Mouse (Mus musculus): ENCODE measurements around the gene Mns1.
"Not testable (repeated sequence)": the region's sequence is repeated elsewhere in the genome, so short reads cannot be mapped to it uniquely, and the experiment has no call there.

Mns1 gene

DNA sequence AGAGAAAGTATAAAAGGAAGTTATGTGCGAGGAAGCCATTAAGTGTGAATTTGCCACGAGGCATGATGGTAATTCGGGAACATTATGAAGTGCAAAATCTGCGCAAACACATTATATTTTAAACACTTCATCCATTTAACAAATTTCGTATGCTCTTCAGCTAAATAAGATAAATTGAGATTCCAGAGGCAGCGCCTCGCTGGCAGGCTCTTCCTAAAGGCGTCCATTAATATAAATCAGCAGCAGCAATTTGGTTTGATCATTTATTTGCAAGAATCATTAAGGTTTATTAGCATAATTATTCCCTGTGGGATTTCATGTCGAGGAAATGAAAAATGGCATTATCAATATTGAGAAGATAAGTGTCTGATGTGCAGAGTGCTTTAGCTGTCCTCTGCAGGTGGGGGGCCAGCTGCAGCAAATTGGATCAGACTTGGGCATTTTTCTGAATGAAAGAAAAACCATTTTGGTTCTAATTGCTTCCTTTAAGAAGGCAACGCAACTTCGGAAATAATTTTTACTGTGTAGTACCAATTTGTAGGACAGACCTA, 12.4 kb upstream of the Mns1 start:
- in situ Hi-C loops (cut with MseI, MboI), result no loop called here

DNA sequence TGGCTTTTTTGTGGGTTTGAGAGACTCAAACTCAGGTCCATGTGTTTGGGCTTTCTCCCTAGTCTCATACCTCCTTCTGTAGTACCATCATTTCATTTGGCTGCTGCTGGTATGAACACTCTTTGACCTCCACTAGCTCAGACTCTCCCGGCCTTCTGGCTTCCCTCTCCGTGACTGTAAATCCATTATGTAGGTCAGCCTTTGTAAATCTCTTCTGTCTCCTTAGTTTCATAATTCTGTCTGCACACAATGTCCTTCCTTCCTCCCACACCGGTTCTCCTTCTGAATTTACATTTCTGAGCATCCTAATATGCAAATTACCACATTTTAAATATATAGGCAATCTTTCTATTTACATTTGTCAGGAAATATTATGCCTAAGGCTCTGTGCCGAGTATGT, 9.9 kb upstream of the Mns1 start:
- in situ Hi-C loops (cut with MseI, MboI), result no loop called here

DNA sequence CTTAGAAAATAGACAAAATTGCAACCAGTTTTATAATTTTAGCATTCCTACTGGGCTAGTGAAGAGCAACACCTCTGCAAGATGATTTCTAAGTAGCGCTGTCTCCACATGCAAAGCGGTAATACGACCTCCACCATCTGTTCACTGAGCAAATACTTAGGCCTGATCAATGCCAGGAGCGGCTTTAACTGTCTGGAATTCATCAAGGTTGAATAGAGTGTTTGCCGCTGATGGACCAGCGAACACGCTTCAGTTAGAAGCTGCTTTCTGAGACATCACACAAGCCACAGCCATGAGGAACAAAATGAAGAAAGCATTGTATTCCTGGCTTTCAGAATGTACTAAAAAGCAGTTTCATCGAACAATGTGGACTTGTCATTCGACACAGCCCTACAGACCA, 2.9 kb upstream of the Mns1 start:
- in situ Hi-C loops (cut with MseI, MboI), result no loop called here

DNA sequence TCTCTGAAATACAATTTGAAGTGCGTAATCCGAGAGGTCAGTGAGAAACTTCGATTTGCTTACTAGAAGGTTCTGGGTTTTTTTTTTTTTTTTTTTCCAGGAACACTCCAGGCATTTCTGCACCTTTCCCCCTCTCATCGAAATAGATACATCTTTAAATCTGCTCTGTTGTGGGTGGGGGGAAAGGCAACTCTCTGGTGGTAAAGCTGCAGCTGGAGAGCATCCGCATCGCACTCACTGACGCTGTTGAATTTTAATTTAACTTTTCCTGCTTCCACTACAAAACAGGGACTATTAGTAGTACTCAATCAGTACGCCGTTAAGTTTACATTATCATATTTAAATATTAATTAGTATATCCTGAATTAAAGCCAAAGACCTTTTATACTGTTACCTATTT, 938 bp downstream of the Mns1 start:
- in situ Hi-C loops (cut with MseI, MboI), result no loop called here

DNA sequence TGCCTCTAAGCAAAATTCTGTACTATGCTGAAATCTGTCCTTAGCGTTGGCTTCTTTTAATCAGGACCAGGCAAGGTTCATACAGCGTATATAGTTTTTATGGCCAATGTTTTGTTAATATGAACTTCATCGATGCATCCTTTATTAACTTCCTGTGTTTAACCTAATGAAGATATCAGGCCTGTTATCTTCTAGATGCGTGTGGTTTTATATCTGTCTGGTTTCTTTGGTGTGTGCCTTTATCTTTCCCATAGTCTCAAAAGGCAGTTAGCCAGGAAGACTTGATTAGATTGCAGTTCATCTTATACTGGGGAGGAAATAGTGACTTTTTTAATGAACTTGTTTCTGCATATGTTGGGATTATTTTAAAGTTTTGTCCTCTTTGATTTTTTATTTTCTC, 2.5 kb downstream of the Mns1 start:
- in situ Hi-C loops (cut with MseI, MboI), result no loop called here

DNA sequence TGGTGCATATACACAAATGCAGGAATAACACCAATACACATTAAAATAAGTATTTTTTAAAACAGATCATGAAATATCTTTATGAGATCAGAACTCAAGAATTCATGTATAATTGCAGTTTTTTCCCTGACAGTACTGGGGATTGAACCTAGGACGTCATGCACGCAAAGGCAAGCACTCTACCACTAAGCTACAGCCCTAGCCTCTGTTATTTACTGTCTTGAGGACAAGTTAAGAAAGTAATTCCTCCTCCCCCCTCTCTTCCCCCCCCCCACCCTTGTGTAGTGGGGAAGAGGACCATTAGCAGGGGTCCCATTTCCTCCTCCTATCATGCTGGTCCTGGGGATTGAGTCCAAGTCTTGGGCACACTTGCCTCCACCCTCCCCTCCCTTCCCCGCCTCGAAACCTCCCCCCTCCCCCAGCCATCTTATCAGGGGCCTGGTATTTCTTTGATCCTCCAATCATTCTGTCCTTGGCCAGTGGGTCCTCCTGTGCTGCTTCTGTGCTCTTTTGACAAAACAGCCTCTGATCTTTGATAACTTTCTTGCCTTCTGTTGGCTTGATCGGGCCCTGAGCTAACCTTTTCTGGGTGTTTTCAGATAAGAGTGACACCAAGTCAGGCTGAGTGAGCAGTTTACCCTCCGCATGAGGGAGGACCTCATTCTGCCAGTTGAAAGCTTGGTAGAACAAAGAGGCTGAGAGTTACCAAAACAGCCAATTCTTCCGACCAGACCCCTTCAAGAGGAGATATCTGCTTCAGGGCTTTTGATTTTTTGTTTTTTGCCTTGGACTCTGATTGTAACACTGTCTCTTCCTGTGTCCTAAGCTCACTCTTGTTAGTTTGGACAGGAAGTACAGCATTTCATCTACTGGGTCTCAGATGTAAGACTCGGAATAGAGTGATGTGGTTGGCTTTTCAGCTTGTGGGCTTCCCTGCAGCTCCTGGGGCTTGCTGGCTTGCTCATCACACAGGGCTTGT, 3.4 kb downstream of the Mns1 start:
- in situ Hi-C loops (cut with MseI, MboI), result no loop called here

DNA sequence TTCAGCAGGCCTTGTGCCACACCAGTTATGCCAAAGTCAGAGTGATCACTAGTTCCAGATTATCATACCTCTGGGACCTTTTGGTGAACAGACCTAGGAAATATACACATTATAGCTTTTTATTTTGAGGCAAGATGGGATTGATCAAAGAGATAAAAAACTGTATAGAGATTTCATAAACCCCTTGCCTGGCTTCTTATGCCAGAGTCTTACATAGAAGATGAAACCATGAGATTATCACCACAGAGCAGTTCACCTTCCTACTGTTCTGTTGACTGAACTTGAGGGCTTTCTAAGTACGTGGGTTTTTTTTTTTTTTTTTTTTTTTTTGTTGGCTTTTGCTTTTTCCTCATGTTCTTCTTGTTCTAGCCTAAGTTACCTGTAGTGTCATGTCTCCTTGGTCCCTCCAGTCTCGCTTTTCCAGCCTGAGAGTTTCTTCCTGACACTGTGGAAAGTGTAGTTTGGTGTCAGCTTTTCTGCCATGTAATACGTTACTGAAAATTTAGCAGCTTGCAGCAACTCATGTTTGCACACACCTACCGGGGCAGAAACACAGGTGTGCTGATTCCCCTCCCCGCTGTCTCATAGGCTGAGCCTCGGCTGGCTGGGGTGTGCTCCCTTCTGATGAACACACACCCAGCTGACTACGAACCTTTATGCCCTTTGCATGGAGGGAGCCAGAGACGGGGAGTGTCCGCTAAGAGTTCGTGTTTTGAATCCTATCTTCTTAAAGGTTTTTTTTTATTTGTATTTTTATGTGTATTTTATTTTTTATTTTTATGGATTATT, 4.3 kb downstream of the Mns1 start:
- in situ Hi-C loops (cut with MseI, MboI), result no loop called here

DNA sequence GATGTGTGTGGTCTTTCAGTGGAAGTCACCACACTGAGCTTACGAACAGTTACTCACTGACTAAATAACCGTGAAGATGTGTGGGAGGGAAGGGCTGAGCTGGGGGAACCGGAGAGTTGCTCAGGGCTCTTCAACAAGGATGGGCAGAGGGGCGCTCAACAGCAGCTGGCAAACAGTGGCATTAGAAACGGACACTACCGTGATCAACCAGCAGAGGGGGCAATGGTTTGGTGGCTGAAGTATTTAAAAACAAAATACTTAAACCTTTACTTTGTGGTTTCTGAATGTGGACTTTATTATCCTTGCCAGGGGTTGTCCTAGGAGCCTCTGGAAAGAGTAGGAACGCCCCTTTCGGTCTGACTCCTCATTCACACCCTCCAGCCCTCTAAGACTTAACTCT, 10.2 kb downstream of the Mns1 start:
- in situ Hi-C loops (cut with MseI, MboI), result no loop called here

DNA sequence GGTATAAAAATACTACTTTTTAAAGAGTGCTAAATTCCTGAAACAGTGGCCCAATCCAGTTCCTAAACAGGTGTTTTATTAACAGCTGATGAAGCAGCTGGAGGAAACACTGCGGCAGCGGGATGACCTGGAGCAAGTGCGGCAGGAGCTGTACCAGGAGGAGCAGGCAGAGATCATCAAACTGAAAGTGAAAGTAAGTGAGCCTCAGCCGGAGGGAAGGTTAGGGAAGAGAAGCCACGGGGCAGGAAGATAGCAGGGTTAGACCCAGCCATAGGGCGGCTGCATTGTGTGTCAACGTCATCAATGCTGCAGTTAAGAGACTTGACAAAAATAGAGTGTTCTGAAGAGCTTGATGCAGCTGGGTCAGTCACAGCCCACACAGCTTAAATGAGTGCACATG, 11.6 kb downstream of the Mns1 start:
- in situ Hi-C loops (cut with MseI, MboI), result no loop called here

DNA sequence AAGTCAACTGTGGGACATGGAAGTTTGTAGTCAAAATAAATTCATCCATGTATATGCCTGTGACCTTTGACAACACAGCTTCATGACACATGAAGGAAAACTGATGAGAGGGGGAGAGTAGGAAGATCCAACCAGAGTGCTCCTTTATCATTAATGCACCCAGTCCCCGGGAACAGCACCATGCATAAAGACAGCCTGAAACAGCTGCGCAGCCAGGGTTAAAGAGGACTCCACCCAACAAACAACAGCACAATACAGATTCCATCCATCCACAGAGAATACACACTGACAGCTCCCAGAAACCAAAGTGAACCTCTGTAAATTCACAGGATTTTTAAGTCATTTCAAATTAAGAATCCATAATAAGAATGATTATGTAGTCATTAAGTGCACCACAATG, 12.0 kb downstream of the Mns1 start:
- in situ Hi-C loops (cut with MseI, MboI), result no loop called here

DNA sequence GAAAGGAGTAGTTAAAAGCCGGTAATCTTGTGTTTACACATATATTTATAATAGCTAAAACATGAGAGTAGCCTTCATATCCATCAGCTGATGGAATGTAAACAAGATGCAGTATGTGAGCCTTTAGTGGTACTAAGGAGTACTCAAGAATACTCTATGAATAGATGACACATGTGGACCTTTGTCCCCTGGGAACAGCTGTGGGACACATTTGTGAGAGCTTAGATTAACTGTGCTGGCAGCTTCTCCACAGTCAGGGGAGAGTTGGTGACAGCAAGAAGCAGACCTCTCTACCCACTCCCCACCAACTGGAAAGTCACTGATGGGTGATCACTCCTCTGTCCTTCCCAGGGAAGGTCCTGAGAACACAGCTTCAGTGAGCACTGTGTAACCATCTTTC, 12.6 kb downstream of the Mns1 start:
- in situ Hi-C loops (cut with MseI, MboI), result no loop called here

DNA sequence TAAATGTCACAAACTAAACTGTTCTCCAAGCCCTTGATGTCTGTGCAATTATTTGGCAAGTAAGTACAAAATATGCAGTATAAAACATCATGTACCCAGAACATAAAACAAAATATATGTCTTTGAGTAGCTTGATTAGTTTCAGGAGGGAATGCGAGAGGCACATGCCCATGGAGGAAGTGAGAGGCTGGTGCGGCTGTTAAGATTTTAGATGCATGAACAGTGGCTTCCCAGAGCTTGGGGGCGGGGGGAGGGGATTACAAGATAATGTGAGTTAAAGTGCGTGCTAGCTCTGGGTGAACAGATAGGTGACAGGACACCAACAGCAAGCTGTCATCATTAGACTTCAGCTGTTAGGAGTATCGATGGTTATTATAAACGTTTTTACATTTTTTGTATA, 13.3 kb downstream of the Mns1 start:
- in situ Hi-C loops (cut with MseI, MboI), result no loop called here

DNA sequence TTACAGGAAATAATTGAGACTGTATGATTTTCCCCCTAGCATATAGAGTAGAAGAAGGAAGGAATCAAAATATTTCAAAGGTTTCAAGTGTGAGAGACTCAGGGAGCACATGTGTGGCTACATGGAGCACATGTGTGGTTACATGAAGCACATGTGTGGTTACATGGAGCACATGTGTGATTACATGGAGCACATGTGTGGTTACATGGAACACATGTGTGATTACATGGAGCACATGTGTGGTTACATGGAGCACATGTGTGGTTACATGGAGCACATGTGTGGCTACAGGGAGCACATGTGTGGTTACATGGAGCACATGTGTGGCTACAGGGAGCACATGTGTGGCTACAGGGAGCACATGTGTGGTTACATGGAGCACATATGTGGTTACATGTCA, 16.5 kb downstream of the Mns1 start:
- in situ Hi-C loops (cut with MseI, MboI), result not testable (repeated sequence)

DNA sequence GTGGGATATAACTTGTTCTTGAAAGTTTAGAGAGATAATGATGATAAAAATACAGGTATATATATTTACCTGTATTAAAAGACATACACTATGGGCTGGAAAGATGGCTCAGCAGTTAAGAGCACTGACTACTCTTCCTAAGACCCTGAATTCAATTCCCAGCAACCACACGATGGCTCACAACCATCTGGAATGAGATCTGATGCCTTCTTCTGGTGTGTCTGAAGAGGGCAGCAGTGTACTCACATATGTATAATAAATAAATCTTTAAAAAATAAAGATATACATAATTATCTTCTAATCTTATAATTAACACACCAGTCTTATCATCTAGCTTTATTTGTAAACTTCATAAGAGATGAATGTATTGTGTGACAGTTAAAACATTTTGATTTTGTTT, 18.6 kb downstream of the Mns1 start:
- in situ Hi-C loops (cut with MseI, MboI), result no loop called here

DNA sequence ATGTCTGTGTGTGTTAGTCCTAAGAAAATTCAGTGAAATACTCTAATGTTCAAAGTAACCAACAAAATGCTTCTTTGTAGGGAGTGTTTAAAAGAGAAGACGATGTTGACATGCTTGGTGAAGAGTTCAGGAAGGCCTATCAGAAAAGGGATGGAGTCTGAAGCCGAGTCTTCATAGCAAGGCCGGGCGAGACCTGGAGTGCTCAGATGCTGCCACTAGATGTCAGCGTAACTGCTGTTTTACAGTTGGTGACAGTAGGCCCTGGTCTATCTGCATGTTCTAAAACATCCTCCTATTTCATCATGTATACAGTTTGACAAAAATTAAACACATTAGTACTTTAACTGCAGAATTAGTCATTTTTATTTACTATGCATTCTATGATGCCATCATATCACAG, 20.4 kb downstream of the Mns1 start:
- in situ Hi-C loops (cut with MseI, MboI), result no loop called here

DNA sequence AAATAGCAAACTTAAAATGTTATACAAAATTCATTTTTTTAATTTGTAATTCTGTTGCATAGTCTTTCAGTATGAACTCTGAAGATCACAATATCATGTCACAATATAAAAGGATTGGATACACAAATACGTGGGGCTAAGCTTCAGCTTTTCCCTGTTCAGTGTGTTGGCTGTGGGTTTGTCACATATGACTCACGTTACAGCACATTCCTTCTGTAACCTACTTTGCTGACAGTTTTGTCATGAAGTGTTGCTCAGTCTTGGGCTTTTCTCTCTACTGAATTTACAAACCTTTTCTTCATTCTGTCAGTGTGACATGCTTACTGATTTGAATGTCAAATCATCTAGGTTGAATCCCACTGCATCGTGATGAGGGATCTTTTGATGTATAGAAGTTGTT, 21.9 kb downstream of the Mns1 start:
- in situ Hi-C loops (cut with MseI, MboI), result no loop called here

DNA sequence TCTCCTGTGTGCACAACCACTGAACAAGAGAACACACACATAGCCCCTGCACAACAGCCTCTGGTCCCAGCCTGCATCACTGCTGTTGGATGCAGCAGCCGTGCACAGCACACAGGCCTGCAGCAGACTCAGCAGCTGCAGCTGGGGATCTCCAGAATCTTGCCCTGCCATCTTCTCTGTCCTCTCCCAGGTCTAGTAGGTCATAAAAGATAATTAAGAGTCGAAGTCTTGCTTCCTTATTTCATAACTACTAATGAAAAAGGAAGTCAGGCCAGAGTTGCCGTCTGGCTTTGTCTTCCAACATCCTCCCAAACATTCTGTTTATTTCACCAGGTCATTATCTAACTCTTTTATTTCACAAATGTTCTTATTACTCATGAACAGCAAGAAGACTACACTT, 23.0 kb downstream of the Mns1 start:
- in situ Hi-C loops (cut with MseI, MboI), result no loop called here

DNA sequence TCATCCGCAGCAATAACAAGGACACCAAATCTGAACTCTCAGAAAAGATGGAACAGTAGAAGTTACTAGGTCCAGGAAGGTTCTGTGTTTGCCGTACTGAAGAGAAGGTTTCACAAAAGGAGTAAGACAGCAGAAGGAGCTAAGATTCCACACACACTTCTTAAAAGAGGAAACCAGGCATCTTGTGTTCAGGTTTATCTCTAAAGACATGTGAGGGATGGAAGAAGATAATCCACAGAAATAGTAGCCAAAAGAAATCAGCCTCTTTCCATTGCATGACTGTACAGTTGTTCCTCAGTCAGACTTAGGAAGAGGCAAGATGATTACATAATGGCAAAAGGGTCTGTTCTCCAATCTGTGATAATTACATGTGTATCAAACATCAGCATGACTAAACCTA, 24.6 kb downstream of the Mns1 start:
- in situ Hi-C loops (cut with MseI, MboI), result no loop called here

DNA sequence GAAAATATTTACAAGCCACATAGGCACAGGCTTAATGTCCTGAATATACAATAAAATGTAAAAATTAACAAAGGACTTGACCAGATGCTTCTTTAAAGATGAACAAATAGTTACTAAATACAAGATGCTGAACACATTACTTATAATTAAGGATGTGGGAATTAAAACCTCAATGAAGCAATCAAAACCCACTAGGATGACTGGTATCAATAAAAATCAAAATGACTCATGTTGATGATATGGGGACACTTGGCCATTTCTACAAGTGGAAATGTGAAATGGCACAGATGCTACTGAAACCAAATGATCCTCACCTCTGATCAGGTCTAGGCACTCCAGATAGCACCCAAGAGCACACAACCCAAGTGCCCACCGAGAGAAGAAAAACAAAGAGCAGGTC, 27.0 kb downstream of the Mns1 start:
- in situ Hi-C loops (cut with MseI, MboI), result no loop called here

DNA sequence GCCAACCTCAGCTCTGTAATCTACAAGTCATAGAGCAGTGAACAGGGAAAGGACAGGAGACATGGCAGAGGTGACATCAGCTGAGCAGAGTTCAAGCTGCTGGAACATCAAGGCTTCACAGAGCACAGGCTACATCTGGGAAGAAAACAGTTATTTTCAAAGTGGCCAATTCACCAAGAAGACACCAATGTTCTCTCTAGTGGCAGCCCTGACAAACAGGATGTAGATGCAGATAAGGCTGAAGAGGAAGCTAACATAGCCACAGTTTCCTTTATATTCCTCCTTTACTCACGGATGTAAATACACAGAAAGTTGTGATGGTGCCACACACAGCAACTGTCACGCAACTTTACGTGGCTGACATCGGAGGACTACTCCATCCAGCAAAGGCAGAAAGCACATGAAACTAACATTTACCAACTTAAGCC, 28.0 kb downstream of the Mns1 start:
- in situ Hi-C loops (cut with MseI, MboI), result no loop called here

DNA sequence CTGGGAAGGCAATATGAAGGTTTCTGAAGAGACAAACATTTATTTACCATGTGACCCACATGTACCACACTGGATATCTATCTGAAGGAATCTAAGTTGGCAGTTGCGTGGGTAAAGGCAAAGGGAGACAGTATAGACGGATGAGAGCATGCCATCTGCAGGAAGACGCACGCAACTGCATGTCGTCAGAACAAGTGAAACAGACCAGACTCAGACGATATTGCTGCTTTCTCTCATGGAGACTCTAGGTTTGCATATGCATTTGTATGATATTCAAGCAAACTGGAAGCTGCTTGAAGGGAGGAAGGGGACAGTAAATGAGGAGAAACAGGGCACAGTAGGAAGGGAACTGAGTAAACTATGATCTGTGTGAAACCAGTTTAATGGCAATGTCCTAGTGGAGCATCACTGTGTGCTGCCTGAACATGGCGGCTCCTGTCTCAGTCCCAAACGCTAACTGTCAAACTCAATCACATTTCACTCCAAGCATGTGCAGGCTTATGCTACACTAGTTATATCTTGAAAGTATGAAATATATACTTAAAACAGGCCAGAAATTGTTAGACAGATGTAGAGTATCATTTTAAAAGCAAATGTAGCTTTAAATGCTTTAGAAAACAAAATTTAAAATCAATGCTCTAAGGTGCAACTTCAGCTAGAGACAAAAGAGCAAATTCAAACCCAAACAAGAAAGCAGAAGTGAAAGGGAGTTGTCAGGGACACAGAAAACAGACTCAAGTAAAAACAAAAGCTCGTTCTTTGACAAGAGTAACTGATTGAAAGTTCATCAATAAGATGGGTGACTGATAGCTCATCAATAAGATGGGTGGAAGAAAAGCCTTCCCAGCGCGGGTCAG, 30.0 kb downstream of the Mns1 start:
- in situ Hi-C loops (cut with MseI, MboI), result no loop called here

DNA sequence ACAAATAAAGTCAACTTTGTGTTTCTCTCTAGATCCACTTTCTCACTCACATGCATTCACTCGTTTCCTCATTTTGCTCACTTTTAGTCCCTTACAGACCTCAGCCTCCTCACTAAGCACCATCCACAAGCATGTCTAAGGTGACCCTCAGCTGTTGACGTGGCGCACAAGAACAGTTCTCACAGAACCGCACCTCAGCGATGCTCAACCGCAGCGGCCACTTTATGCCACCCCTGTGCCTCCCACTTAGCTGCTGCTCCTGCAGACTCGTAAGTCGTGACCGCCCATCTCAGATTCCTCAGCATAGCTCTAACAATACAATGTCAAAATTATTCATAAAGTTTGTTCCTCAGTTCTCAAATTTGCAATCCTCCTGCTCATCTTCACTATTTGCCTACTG, 30.8 kb downstream of the Mns1 start:
- in situ Hi-C loops (cut with MseI, MboI), result no loop called here
